Mouse (Mus musculus) spleen, adult 18-20 months (tissue): ENCODE data around the gene Nfe2l2.

Source experiments
- DNase-seq, 2 experiments: peaks; one replicate each; pipeline ENCODE4 v3.0.0; 2022; ENCODE audit warnings: mixed read lengths in 2 of 2

The Nfe2l2 gene

DNA sequence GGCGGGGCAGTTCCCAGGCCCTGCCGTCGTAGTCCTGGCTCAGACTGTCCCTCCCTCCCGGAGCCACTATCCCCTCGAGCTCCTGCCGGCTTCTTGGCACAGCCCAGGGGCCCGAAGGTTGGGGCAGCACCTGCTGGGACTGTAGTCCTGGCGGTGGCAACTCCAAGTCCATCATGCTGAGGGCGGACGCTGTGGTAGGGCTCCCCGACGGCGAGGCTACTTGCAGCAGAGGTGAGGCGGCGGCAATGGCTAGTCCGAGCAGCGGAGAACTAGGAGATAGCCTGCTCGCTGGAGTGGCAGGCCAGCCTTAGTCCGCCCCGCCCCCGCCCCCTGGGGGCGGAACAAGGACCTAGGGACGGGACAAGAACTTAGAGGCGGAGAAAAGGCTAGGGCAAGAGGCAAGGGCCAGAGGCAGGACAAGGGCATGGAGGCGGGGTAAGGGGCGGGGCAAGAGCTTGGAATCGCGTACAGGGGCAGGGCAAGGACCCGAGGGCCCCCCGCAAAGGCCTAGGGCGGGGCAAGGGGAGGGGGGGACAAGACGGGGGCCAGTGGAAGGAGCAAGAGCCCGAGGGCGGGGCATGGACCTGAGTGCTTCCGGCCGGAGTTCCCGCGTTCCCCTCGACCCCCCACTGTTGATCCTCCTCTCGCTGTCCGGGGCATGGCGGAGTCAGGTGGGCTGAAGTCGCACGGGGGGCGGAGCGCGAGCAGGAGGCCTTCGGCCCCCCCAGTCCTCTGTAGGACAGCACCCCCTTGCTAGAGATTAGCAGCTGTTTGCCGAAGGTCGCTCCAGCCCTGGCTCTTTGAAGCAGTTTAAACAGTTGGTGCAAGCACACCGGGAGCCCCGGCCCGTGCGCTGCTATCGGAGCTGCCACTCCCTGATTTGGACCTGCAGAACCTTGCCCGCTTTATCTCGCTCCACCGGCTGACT, at the start of gene Nfe2l2:
Nfe2l2 (minus strand) TSS at position 408 of the 928 bp plus-strand sequence.
- peak; percentile 100 for DNase-seq

DNA sequence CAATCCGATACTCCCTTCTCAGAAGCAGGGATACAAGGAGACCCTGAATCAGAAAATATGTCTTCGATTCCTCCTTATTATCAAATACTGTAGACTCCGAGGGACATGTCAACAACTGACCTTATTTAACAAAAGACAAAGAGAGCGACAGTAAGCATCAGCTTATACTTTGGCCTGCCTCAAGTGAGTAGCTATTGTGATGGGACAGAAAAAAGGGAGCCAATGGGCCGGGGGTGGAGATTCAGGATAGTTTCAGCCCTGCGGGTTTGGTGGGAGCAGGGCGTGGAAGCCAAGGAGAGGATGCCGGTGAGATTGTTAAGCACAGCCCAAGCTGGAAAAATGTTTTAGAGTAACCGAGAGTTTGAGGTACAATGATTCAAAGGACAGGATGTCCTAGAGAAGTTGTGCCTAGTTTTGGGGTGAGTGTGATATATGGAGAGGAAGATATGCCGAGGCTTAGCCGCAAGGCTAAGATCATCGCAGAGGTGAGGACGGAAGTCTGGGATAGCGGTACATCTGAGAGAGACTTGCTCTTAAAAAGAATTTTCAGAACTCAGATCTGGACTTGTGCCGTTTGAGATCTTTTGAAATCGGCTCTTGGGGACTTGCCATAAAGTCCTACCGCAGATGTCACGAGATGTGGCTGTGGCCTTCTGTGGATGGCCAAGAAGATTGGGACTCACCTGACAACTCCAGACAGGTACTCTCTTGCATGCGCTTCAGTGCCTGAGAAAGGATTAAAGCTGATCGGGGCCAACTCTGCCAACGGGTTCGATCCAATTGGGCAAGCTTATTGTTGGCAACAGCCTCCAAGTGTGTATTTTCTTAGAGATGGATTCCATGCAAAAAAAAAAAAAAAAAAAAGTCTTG, 48.1 kb upstream of the Nfe2l2 start:
- DNase-seq, result no peak

DNA sequence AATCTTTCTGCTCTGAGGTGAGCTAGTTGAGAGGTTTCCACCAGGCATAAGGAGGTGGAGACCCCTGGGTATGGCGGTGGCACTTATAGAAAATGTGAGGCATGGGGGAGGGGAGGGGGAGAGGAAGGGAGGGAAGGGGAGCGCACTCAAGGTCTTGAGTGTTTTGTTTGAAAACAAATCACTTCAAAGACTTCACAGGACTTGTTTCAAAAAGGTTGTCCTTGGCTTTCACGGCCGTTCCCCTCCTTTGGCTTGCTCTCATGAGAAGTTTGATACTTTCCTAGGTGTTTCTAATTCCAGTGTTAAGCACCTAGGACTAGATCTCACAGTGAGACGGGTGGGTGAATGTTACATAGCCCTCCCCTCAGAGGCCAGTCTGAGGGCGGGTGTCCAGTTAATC, 47.5 kb upstream of the Nfe2l2 start:
- DNase-seq, result no peak

DNA sequence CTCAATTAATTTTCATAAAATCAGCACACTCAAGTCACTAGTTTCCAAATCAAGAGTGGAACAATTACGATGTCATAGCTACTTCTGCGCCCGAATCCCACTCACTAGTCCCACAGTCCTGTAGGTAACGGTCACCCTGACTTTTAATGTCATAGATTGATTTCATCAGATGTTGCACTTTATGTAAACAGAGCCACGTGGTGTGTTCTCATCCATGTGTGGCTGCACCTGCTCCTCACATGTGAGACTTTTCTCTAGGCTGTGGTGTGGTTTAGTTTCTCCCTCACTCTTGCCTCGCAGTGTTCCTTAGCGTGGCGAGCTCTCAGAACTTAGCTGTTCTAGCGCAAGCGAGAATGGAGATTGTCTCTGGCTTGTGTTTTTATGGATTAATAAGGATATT, 46.4 kb upstream of the Nfe2l2 start:
- DNase-seq, result no peak

DNA sequence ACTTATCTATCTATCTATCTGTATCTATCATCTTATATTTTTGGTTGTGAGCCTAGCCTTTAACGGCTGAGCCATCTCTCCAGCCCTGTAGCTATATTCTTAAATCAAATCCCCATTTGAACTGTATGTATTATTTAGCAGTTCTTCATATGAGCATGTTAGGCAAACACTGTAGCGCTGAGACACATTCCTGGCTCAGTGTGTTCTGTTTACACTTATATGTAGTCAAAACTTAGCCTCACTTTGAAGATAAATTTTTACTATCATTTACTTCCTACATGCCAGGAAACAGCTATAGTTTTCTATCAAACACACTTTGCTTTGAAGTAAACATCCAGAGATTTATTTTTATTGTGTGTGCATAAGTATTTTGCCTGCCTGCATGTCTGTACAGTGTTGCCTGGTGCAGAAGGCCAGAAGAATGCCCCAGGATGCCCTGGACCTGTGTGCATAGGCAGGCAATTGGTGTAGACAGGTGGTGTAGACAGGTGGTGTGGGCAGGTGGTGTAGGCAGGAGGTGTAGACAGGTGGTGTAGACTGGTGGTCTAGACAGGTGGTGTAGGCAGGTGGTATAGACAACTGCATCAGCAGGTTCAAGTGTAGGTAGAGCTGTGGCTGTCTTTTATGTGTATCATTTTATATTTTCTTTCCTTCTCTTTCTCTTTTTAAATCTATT, 45.7 kb upstream of the Nfe2l2 start:
- DNase-seq, result no peak

DNA sequence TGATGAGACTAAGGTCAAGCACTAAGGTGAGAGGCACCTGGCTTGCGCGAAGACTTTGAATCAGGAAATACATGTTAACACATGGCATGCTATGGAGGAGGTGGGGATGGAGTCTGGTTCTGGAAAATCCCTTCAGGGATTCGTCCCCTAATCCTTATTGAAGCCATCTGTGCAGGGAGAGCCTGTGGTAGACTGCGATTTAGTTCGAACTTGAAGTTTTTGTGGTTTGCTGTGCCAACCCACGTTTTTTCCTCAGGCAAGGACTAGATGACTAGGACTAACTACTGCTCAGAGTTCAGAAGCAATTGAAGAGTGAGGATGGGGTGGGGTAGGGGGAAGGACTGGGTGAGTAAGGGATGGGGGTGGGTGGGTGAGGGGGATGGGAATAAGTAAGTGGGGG, 44.4 kb upstream of the Nfe2l2 start:
- no peak for DNase-seq

DNA sequence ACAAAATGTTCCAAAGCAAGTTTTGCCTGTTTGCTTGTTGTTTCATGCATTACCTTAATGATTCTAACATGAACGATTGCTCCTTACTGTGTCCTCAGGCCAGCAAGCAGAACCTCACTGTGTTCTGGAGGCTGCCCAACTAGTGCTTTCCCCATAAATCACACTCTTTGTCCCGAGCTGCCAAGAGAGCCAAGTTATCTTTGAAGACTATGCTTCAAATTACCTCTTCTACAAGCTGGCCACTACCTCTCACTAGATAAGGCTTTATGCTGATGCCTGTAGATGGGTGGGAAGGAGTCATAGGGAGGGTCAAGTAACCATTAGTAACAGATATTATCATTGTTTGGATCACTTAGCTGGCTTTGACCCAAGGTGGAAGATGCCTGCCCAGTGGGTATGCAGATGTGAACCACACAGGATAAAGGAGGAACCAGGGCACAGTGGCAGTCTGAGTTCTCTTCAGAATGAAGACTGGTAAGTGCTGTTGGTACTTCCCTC, 32.6 kb upstream of the Nfe2l2 start:
- DNase-seq, result no peak

DNA sequence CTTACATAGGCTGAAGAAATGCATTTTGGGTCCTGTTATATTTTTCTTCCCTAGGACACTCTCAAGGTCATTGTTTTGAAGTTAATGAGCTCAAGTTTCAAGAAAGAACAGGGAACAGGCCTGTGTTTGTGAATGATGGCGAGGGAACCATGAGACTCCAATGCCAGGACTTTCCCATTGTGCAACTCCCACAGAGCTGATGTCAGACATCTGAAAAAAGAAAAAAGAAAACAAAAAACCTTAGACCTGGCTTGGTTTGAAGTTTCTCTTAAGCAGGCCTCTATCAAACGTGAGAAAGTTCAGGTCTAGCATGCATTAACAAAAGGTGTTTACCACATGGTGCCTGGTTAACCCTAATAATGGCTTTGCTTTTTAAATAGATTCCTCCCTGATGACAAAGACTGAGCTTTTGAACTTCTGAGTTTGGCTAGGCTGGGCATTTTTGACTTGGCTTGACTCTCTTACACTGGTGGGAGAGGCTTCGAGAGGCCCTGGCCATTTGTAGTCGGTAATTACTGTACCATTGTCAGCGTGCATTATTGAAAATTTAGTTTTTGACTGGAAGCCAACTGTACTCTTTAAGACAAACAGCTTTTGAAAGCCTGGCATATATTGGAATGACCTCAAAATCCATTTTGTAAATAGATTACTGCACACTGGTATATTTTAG, 29.9 kb upstream of the Nfe2l2 start:
- no peak for DNase-seq

DNA sequence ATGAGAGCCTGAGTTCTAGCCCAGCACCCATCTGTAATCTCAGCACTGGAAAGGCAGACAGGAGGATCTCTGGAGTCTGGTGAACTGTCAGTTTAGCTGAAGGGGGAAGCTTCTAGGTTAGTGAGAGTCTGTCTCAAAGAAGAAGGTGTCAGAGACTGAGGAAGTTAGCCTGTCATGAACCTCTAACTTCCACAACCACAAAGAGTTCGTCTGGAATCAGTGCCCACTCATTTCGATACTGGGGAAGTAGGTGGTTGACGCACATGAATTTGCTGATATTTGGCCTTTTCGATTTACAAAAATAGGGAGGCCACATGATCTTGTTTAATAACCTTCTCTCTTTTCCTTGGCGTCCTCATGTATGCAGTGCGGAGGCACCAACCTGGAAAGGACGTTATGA, 28.7 kb upstream of the Nfe2l2 start:
- DNase-seq, result no peak

DNA sequence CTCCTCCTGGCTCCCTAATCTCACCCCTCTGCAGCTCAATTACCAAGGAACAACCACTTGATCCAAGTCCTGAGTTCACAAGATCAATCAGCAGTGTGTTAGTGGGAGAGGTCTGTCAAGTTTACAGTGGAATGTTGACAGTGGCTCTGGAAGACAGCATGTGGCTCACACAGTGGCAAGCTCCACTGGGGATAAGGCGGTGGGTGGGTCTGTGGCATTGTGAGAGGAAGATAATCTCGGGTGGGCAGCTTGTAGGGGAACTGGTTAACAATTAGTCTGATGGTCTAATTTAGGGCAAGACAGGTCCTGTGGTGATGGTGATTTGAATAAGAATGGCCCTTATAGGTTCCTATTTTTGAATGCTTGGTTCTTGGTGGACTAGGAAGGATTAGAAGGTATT, 27.5 kb upstream of the Nfe2l2 start:
- no peak for DNase-seq

DNA sequence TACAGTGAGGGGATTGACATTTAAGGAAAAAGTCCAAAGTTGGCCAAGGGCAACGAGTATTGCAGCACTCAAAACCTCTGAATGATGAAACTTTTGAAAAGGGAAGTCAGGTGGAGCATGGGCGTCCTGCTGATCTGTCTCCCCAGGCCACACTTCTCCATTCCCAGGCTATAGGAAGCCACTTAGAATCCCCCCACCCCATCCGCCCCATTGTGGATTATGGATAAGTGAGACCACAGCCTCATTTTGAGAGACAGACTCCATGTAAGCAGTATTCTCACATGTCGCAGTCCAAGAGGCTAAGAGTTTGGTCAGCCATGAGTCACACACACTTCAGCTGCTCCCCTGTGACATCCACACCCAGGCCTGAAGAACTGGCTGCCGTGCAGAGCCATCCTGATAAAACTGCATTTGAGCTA, 26.8 kb upstream of the Nfe2l2 start:
- peak in 1 of 2 experiments; percentile 23 for DNase-seq

DNA sequence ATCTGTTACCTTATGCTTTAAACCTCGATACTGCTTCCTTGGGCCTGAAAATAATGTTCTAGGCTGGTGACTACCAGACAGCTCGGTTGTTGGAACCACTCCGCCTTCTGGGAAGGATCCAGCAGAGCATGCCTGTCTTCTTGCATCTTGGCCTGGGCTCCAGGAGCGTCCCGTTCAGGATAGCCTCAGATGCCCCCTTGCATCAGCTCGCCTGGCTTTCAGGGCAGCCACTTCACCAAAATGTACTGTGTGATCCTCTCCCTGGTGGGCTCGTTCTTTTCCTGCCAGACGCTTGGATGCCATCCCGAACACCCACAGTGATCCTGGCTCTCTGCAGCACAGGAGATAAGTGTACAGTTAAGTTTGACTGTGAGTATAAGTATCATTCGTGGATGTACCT, 25.6 kb upstream of the Nfe2l2 start:
- no peak for DNase-seq

DNA sequence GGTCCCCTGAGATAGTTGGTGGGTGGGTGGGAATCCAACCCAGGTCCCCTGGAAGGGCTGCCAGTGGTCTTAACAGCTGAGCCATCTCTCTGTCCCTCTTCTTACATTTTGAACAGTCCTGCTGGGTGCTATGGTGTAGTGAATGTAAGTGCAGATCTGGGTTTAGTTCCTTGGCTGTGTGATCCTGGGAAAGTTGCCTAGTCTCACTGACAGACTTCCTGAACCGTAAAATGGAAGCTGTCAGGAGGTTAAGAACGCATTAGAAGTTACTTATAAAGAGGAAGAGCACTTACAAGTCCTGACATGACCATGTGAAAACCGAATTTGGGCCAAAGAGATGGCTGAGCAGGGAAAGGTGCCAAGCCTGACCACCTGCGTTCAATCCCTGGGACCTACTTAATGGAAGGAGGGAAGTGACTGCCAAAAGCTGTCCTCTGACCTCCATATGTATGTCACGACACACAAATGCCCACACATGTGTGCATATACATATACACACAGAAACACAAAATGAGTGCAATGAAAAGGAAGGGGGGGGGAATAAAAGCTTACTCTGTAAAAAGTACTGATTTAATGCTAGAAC, 20.5 kb upstream of the Nfe2l2 start:
- no peak for DNase-seq

DNA sequence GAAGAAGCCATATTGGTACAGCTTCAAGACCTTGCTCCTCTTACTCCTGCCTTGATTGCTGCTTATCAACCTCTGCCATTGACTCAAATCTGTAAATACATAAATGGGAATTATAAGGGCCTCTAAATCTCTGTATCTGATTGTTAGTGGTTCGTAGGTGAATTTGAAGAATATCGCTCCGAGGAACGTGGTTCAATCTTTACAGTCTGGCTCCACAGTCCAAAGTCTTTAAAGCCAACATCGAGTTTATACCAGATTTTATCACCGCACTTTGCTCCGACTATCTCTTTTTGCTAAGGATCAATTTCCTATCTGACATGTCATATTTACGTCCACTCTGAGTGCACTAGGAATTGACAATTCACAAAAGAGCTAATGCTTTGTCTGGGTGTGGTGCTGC, 19.0 kb upstream of the Nfe2l2 start:
- no peak for DNase-seq

DNA sequence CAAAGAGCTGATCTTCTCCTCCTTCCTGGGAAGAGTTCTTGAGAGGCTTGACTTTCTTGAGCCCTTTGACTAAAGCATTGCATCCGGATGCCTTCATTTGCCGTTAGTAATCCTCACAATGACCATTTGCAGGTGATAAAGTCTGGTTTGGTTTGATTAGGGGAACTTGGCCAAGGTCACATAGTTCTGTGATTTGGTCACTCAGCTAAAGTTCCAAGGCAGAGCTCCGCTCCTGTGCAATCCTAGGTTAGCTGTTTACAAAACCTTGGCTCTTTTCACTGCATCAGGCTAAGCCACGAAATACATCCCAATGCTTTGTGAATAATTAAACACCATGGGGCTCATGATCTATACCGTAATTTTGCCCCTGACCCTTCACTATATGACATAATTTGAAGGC, 18.5 kb upstream of the Nfe2l2 start:
- no peak for DNase-seq

DNA sequence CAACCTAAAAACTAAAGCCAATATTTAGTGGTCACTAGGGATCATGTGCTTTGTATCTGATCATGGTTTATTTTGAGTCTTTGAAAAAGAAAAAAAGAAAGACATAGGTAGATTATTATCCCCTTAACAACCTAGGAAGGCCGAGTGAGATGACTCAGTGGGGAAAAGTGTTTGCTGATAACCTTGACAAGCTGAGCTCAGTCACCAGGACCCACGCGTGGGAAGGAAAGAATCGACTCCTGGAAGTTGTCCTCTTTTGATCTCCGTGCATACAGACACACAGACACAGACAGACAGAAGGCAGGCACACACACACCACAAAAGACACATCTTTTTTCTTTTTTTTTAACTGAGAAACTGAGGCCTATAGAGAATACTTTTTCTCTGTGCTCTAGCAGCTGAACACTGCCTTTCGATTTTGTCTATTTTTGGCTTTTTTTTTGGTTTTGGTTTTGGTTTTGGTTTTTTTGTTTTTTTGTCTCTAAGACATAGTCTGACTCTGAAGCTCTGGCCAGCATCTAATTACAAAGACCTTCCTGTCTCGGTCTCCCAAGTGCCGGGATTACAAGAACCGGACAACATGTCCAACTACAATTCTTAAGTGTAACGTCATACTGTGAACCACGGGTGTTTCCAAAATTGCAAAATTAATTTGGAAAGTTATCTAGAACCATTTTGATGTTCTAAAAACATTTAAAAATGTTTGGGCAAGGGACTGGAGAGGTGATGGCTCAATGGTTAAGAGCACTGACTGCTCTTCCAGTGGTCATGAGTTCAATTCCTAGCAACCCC, 16.0 kb upstream of the Nfe2l2 start:
- DNase-seq, result no peak

DNA sequence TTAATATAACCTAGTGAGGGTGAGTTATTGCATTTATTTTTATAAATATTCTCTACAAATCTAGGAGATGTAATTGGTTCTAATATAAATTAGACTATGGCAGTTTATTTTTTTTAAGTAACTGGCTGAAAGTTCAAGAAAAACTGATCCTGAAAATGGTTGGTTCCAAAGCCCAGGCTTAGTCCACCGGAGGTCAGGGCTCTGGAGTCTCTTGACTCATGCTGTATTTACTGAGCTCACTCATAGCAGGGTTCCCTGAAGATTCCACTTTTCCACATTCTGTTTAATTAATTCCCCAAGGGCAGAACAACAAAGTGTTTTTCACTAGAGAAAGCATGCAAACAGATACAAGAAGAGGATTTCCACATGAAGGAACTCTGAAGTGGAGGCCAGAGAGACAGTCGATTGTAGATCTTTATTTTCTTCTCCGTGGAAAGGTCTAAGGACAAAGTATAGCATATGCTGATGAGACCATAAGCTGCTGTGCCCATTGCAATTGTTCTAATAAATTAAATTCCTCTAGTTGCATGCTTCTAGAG, 15.0 kb upstream of the Nfe2l2 start:
- DNase-seq, result no peak

DNA sequence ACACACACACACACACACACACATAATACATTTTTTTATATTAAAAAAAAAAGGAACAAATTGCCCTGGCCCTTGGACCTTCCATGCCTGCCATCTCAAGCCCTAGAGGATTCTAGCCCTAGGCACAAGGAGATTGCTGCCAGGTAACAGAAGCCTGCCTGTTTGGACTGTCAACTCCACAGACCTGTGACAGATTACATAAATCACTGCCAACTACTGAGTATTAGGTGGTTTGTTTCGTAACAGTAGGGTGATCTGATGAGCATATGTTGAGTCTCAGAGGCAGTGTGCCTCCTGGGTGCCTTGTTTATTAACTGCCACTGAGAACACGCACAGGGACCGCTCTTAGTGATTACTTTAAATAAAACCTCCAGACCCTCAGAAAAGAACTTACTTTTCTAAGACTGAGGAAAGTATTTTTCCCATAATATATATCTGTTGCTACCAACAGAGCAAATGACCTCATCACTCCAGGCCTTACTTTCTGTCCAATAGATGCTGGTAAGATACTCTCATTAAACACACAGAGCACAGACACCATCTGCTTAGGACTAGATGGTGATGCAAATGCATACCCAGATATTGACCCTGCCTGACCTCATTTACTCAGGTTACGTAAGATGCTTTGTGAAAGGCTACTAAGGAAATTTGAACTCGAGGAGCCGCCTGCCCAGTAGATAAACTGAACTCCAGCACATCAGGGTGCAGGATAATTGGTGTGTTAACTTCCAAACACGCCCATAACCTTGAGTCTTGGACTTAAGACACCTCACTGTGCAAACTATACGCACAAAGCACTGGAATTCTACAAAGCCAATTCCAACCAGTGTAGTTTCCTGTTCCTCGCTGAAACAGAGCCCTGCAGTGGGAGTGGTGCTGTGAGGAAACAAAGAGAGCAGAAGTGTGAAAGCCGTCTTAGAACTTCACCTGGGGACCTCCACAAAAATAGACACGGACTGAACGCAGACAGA, 11.9 kb upstream of the Nfe2l2 start:
- no peak for DNase-seq

DNA sequence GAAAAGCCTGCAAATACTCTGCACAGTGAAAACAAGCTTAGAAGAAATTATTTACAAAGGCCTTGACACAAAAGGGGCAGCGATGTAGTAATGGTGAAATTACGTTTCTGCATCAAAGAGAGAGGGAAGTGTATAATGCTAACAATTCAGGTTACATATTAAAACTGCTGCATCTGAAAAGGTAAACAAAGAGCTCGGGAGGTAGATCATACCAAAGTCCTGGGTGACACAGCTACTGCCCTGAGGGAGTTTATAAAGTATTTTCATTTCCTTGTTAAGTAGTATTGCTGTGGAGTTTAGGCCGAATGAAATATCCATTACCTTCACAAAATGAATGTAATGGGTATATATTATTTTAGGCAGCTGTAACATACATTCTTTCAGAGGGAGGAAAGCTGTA, 10.3 kb upstream of the Nfe2l2 start:
- no peak for DNase-seq

DNA sequence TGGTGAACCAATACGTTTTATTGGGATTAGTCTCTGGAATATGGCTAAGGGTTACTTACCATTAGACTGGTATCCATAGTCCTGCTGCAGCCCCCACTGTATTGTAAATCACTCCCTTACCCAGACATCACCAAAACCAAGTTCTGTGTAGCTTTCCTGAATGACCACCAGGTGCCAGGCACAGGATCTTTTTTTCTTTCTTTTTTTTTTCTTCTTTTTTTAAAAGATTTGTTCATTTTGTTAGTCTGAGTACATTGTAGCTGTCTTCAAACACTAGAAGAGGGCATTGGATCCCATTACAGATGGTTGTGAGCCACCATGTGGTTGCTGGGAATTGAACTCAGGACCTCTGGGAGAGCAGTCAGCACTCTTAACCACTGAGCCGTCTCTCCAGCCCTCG, 8.6 kb upstream of the Nfe2l2 start:
- no peak for DNase-seq
